Mouse (Mus musculus) testis, adult 2 months (tissue): ENCODE measurements at regions not wholly inside any gene's neighbourhood (a gene's known extent, or its start where the extent isn't known, plus 50 kb on each side); places are given as distances from the start of the nearest gene placed in this dataset.

ENCODE experiments used
- CTCF ChIP-seq: fragments of 200-500 bp; IDR thresholded peaks from 2 replicates; pipeline ENCODE4 v1.5.1; 2012; ENCODE audit warnings: low read depth, mild to moderate bottlenecking, inconsistent platforms, low read length, moderate library complexity; ENCODE audit not compliant: control insufficient read depth, insufficient read depth, insufficient replicate concordance
- POLR2A ChIP-seq: fragments of 200-500 bp; IDR thresholded peaks from 2 replicates; pipeline ENCODE4 v1.6.1; 2012; ENCODE audit warnings: low read depth, mild to moderate bottlenecking, inconsistent platforms, low read length, moderate library complexity; ENCODE audit not compliant: control insufficient read depth

GRCm38 (mm10) chr4:10550711-10551305 is 323.5 kb upstream of the 2610301B20Rik start:
- TF ChIP-seq CTCF = no peak
- no peak for TF ChIP-seq POLR2A
